Mouse (Mus musculus) CD4-positive, CD25-positive, alpha-beta regulatory T cell, adult 4 months (primary cell): ENCODE measurements around the gene Nfia. TPM values are rescaled to one million over a fixed set of nuclear protein-coding genes. Genes with fewer than 3 reads are reported as not detected.

ENCODE experiments used
- ATAC-seq: one replicate; pipeline ENCODE4 v1.8.0; 2017
- polyA plus RNA-seq, 2 experiments: library from polyadenylated mRNA; unstranded; fragments of 100-300 nt; shearing (Covaris generic); gene quantifications; one replicate each; pipeline ENCODE4 v1.2.1; 2017

The Nfia gene
- polyA plus RNA-seq, 2 experiments from 2014 or later: 13.1 to 19.9 TPM

GRCm38 (mm10) chr4:97953886-97954285, 181.4 kb downstream of the Nfia start:
- ATAC-seq: no peak

DNA sequence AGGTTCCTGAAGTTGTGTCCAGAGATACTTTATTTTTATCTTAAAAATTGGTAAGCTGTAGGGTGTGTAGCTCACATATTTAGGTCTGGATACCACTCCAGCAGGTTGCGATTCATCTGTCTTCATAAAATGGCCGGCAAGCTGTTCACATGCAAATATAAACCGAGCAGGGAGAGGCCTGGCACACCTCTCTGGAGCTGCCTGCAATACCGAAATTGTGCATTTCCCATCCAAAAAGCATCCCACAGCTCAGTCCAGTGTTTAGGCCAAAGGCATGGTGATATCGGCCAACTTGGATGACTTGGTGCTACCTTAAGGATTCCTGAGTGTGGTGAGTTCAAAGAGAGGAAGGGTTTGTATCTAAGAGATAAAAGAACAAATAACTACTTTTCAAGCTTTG, 185.6 kb downstream of the Nfia start:
- ATAC-seq: no peak

DNA sequence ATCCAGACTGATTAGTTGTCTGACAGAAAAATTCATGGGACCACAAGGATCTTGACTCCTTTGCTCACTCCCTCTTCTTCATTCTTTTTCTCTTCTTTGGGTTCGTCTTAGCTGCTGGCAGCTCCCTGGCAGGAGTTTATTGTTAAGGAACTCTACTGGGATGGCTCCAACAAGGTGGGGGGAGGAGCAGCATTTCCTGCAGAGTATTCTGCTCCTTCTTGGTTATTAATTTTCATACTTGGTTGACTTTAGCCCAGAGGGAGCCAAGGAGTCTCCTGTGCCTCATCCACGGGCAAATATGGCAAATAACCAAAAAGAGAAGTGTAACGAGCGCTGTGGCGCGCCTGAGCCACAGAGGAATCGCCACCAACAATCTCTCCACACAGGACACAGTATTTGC, 190.3 kb downstream of the Nfia start:
- no peak for ATAC-seq

DNA sequence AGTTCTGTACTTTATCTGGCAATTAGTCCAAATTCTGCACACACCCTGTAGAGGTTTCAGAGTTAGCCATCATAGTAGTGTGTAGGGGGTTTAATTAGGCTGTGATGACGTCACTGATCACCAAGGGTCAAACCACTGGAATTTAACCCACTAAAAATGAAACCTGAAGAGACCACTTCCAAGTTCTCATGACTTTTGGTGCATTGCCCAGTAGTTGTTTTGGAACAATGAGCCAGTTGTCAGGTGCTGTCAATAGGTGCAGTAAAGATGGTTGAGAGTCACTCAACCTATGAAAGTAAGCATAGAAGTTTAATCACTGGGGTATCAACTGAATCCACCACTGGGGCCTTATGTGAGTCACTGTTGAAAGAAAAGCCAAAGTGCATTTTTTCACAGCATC, 191.4 kb downstream of the Nfia start:
- ATAC-seq: no peak

- ATAC-seq: no peak
Measured at GRCm38 (mm10) chr4:97968786-97969348, 196.3 kb downstream of the Nfia start.

GRCm38 (mm10) chr4:97973064-97973463, 200.5 kb downstream of the Nfia start:
- ATAC-seq: no peak

GRCm38 (mm10) chr4:97974037-97974436, 201.5 kb downstream of the Nfia start:
- no peak for ATAC-seq

GRCm38 (mm10) chr4:97976891-97977290, 204.4 kb downstream of the Nfia start:
- ATAC-seq: peak; percentile 39

DNA sequence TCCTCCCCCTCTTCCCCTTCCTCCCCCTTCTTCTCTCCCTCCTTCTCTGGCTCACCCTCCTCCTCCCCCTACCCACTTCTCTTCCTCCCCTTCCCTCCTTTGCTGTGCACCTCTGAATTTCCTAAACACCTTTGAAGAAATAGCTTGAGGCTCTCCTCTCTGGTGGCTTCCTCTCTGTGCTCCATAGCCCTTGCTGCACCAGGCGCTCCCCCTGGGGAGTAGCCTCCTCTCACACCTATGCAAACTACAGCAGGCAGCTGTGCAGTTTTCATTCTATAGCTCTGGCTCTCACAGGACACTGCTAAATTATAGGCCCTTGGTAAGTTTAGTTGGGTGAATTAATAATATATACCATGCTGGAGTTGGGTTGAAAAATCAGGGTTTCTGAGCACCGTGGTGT, 211.8 kb downstream of the Nfia start:
- ATAC-seq: no peak

- no peak for ATAC-seq
Measured at GRCm38 (mm10) chr4:97986056-97986734, 213.7 kb downstream of the Nfia start.

GRCm38 (mm10) chr4:97986735-97987075, 214.2 kb downstream of the Nfia start:
- no peak for ATAC-seq

GRCm38 (mm10) chr4:97988703-97989102, 216.2 kb downstream of the Nfia start:
- no peak for ATAC-seq

DNA sequence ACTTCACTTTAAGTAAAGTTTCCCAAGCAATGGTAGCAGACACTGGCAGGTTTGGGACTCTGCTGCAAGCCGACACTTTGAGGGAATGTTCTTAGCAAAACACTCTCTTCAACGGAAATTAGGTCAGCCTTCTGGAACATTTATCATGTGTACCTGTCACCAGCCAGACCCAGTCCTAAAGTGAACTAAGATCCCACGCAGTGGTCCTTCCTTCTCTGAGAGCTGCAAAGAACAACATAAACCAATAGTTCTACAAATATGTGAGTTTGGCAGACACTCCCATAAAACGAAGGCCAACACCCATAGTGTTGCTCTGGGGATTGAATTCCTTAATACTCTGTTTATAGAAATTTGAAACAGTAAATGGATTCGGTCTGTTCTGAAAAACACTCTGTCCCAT, 217.9 kb downstream of the Nfia start:
- ATAC-seq: no peak

GRCm38 (mm10) chr4:97991395-97991794, 218.9 kb downstream of the Nfia start:
- ATAC-seq: no peak

DNA sequence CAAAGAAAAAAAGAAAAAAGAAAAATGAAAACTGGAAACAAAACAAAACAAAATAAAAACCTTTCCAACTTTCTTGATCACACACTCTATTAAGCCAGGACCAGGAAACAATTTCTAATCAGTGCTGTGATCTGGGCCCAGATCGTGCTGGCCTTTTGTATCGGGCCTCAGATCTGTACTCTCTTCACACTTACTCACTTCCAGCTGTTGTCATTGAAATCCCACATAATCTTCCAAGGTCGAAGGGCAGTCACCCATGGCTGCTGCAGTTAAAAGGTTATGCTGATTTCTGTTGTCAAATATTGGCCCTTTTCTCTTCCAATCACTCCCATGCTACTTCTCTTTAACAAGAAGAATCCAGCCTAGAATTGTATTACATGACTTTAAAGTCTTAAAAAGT, 219.3 kb downstream of the Nfia start:
- no peak for ATAC-seq

GRCm38 (mm10) chr4:97995911-97996712, 223.6 kb downstream of the Nfia start:
- ATAC-seq: peak; percentile 68

DNA sequence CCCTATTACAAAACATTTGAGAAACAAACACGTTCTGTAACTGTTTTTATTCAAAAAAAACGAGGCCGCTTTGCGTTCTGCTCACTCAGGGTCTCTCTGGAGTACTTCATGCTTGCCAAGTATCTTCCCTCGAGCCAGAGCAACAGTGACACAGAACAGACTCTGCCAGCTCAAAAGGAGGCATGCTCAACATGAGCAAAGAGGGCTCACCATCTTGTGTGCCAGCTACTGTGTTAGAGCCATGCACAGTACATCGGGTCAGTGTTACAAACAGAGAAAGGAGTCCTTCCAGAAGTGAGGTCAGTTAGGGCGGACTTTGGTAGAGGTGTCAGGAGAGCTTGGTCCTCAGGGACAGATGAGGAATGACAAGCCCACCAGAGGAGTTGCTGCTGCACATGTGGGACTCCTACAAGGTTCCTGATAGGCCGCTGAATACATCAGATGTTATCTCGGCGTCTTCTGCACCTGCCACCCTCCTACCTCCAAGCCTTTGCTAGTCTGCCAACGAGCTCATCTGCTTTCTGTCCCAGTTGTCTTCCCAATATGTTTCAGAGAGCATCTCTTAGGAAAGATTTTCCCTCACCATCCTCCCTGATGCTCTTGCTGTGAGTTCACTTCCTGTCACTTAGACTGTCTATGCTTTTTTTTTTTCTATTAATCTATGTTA, 224.8 kb downstream of the Nfia start:
- no peak for ATAC-seq

GRCm38 (mm10) chr4:98002206-98002605, 229.7 kb downstream of the Nfia start:
- ATAC-seq: no peak

GRCm38 (mm10) chr4:98003323-98004107, 231.0 kb downstream of the Nfia start:
- ATAC-seq: no peak

- no peak for ATAC-seq
Measured at GRCm38 (mm10) chr4:98004108-98004625, 231.6 kb downstream of the Nfia start.

- no peak for ATAC-seq
Measured at GRCm38 (mm10) chr4:98004986-98005385, 232.5 kb downstream of the Nfia start.

DNA sequence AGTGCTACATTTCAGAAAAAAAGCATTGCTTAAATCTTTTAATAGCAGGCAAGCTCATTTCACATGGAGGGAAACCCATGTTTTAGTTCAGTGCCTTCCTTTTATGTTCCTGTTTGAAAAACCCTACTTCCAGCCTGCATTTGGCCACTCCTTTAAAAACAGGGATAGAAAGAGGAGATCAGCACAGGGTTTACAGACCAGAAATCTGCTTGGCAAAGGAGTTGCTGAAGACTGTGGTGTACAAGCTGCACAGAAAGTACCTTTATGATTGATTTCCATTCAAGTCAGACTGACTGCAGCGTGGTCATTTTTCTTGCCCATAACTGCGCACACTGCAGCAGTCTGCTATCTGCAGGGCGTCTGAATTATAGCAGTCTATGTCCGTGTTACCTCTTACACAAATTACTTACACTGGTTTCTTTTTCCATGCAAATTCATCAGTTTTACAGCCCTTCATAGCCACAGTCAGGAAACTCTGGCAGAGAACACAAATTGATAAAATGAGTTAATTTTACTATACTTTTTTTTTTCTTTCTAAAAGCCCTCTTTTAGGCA, 236.4 kb downstream of the Nfia start:
- no peak for ATAC-seq
